Mouse (Mus musculus) neural tube, embryonic 14.5 days (tissue): ENCODE measurements around the gene Gsta2. TPM values are rescaled to one million over a fixed set of nuclear protein-coding genes. Genes with fewer than 3 reads are reported as not detected.

Source experiments
- ATAC-seq: fragments of 200-750 bp; cut with Nextera tagmentation; 2 replicates; pipeline ENCODE4 v1.8.0; 2017; ENCODE audit warnings: low read depth, mild to moderate bottlenecking, moderate TSS enrichment, moderate library complexity
- H3K27ac ChIP-seq: fragments of 300-500 bp; sonication (generic); 2 replicates; pipeline ENCODE4 v1.5.1; 2014; ENCODE audit warnings: low read depth, mild to moderate bottlenecking, control low read depth, low read length, moderate library complexity, mixed read lengths
- H3K27me3 ChIP-seq: fragments of 300-500 bp; sonication (generic); 2 replicates; pipeline ENCODE4 v1.6.1; 2014; ENCODE audit warnings: low read length; ENCODE audit not compliant: control insufficient read depth, insufficient read depth
- H3K36me3 ChIP-seq: fragments of 300-500 bp; sonication (generic); 2 replicates; pipeline ENCODE4 v1.6.1; 2014; ENCODE audit warnings: low read length, mixed read lengths; ENCODE audit not compliant: control insufficient read depth, insufficient read depth
- H3K4me1 ChIP-seq: fragments of 300-500 bp; sonication (generic); 2 replicates; pipeline ENCODE4 v1.6.1; 2014; ENCODE audit warnings: low read length; ENCODE audit not compliant: control insufficient read depth, insufficient read depth
- H3K4me2 ChIP-seq: fragments of 300-500 bp; sonication (generic); 2 replicates; pipeline ENCODE4 v1.6.1; 2014; ENCODE audit warnings: mild to moderate bottlenecking, low read depth, low read length, control low read depth
- H3K4me3 ChIP-seq: fragments of 300-500 bp; sonication (generic); 2 replicates; pipeline ENCODE4 v1.5.1; 2014; ENCODE audit warnings: low read depth, low read length, control low read depth, mixed read lengths
- H3K9ac ChIP-seq: fragments of 300-500 bp; sonication (generic); replicated peaks from 2 replicates; pipeline ENCODE4 v1.6.1; 2014; ENCODE audit warnings: low read depth, mild to moderate bottlenecking, control low read depth, low read length, mixed read lengths
- H3K9me3 ChIP-seq: fragments of 300-500 bp; sonication (generic); 2 replicates; pipeline ENCODE4 v1.6.1; 2016; ENCODE audit warnings: low read length; ENCODE audit not compliant: control insufficient read depth
- WGBS: fragments of 180-500 bp; shearing (Covaris S2); extraction: QIAGEN DNeasy Blood & Tissue Kit; methylation state at CpG from one replicate; pipeline ENCODE4 v1.1.7; 2014; 5-methylcytosine and 5-hydroxymethylcytosine counted together
- polyA plus RNA-seq: library from polyadenylated mRNA; unstranded; fragments of >200 nt; fragmentation: Nextera tagmentation; extraction: Ambion mirVana; gene quantifications from 2 replicates; pipeline ENCODE4 v1.2.1, GENCODE M21; 2014

Gene Gsta2
- not detected in 2 replicates for polyA plus RNA-seq

GRCm38 (mm10) chr9:78355611-78356010 is at the start of gene Gsta2:
Gene Gsta2 (minus strand): TSS chr9:78355788.
- H3K27me3 ChIP-seq = no peaks in the 10 kb centered on the region
- no peaks in the 10 kb centered on the region for H3K9me3 ChIP-seq
- no peak within 1 kb of the TSS for H3K4me2 ChIP-seq
- no peak for ATAC-seq
- no peak within 1 kb of the TSS for H3K27ac ChIP-seq
- WGBS = 94% methylated on average over 8 of the region's 8 CpGs
- no peaks in the 10 kb centered on the region for H3K36me3 ChIP-seq
- no peak within 1 kb of the TSS for H3K9ac ChIP-seq
- H3K4me3 ChIP-seq = no peak within 1 kb of the TSS
- H3K4me1 ChIP-seq = no peaks in the 10 kb centered on the region

GRCm38 (mm10) chr9:78401596-78401995 is 46.0 kb upstream of the Gsta2 start:
- Histone ChIP-seq H3K4me3 (no peak overlapping the region), H3K4me1 (no peaks in the 10 kb centered on the region), H3K27ac (no peak overlapping the region), H3K36me3 (no peaks in the 10 kb centered on the region), H3K9me3 (no peaks in the 10 kb centered on the region), H3K4me2 (no peak overlapping the region), H3K27me3 (peaks cover 4% of the 10 kb centered on the region), H3K9ac (no peak overlapping the region)
- 93% methylated on average over 7 of the region's 7 CpGs for WGBS
- no peak for ATAC-seq

- Histone ChIP-seq H3K4me2 (no peak overlapping the region), H3K4me1 (no peaks in the 10 kb centered on the region), H3K36me3 (no peaks in the 10 kb centered on the region), H3K27me3 (peaks cover 9% of the 10 kb centered on the region), H3K27ac (no peak overlapping the region), H3K9ac (no peak overlapping the region), H3K4me3 (no peak overlapping the region), H3K9me3 (no peaks in the 10 kb centered on the region)
- no peak for ATAC-seq
- 88% methylated on average over 5 of the region's 5 CpGs for WGBS
These were observed 45.0 kb upstream of the Gsta2 start for GRCm38 (mm10) chr9:78400570-78400969.

GRCm38 (mm10) chr9:78396517-78396916 is 40.9 kb upstream of the Gsta2 start:
- Histone ChIP-seq H3K9me3 (no peaks in the 10 kb centered on the region), H3K9ac (no peak overlapping the region), H3K4me3 (no peak overlapping the region), H3K36me3 (no peaks in the 10 kb centered on the region), H3K27me3 (peaks cover 12% of the 10 kb centered on the region), H3K4me2 (peak overlapping the region; percentile 55; the same call in 1 of the 2 replicates), H3K27ac (no peak overlapping the region), H3K4me1 (no peaks in the 10 kb centered on the region)
- ATAC-seq = no peak
- WGBS = 68% methylated on average over 9 of the region's 9 CpGs

GRCm38 (mm10) chr9:78395630-78396351 is 40.2 kb upstream of the Gsta2 start, which contains the start of gene Ddx43:
Gene Ddx43 (plus strand): TSS chr9:78395777.
- H3K4me1 ChIP-seq = no peaks in the 10 kb centered on the region
- peaks cover 12% of the 10 kb centered on the region for H3K27me3 ChIP-seq
- H3K36me3 ChIP-seq = no peaks in the 10 kb centered on the region
- H3K4me3 ChIP-seq = peak within 1 kb of the TSS; percentile 40
- WGBS = 5% methylated on average over 70 of the region's 93 CpGs
- no peaks in the 10 kb centered on the region for H3K9me3 ChIP-seq
- peak within 1 kb of the TSS; percentile 55 for H3K4me2 ChIP-seq
- H3K27ac ChIP-seq = no peak within 1 kb of the TSS
- ATAC-seq = peak; percentile 98
- peak within 1 kb of the TSS; percentile 34; the same call in 1 of the 2 replicates for H3K9ac ChIP-seq

GRCm38 (mm10) chr9:78395244-78395629 is 39.6 kb upstream of the Gsta2 start:
- H3K4me1 ChIP-seq = no peaks in the 10 kb centered on the region
- peaks cover 12% of the 10 kb centered on the region for H3K27me3 ChIP-seq
- H3K9ac ChIP-seq = no peak overlapping the region
- peak overlapping the region; percentile 40 for H3K4me3 ChIP-seq
- H3K4me2 ChIP-seq = peak overlapping the region; percentile 55
- H3K27ac ChIP-seq = no peak overlapping the region
- no peaks in the 10 kb centered on the region for H3K9me3 ChIP-seq
- no peak; the same call in 1 of the 2 replicates for ATAC-seq
- WGBS = 33% methylated on average over 11 of the region's 11 CpGs
- no peaks in the 10 kb centered on the region for H3K36me3 ChIP-seq

GRCm38 (mm10) chr9:78394602-78395001 is 39.0 kb upstream of the Gsta2 start:
- Histone ChIP-seq H3K27me3 (peaks cover 12% of the 10 kb centered on the region), H3K9ac (no peak overlapping the region), H3K4me2 (no peak overlapping the region), H3K27ac (no peak overlapping the region), H3K4me1 (no peaks in the 10 kb centered on the region), H3K9me3 (no peaks in the 10 kb centered on the region), H3K4me3 (no peak overlapping the region), H3K36me3 (no peaks in the 10 kb centered on the region)
- WGBS = 67% methylated on average over 7 of the region's 7 CpGs
- no peak for ATAC-seq

- H3K9ac ChIP-seq = no peak overlapping the region
- H3K27me3 ChIP-seq = peaks cover 12% of the 10 kb centered on the region
- no peaks in the 10 kb centered on the region for H3K9me3 ChIP-seq
- no peak overlapping the region for H3K4me2 ChIP-seq
- WGBS = 86% methylated on average over 10 of the region's 10 CpGs
- H3K27ac ChIP-seq = no peak overlapping the region
- ATAC-seq = no peak
- H3K4me1 ChIP-seq = no peaks in the 10 kb centered on the region
- no peaks in the 10 kb centered on the region for H3K36me3 ChIP-seq
- no peak overlapping the region for H3K4me3 ChIP-seq
These were observed 38.2 kb upstream of the Gsta2 start for GRCm38 (mm10) chr9:78393741-78394140.

- Histone ChIP-seq H3K36me3 (no peaks in the 10 kb centered on the region), H3K9ac (no peak overlapping the region), H3K27me3 (peaks cover 1% of the 10 kb centered on the region; the same call in 1 of the 2 replicates), H3K4me1 (no peaks in the 10 kb centered on the region), H3K9me3 (no peaks in the 10 kb centered on the region), H3K27ac (no peak overlapping the region), H3K4me3 (no peak overlapping the region), H3K4me2 (no peak overlapping the region)
- 47% methylated on average over 5 of the region's 5 CpGs for WGBS
- no peak for ATAC-seq
These were observed 34.4 kb upstream of the Gsta2 start for GRCm38 (mm10) chr9:78389981-78390380.
